Mouse (Mus musculus): ENCODE measurements at regions not wholly inside any gene's neighbourhood (a gene's known extent, or its start where the extent isn't known, plus 50 kb on each side); places are given as distances from the start of the nearest gene placed in this dataset.

DNA sequence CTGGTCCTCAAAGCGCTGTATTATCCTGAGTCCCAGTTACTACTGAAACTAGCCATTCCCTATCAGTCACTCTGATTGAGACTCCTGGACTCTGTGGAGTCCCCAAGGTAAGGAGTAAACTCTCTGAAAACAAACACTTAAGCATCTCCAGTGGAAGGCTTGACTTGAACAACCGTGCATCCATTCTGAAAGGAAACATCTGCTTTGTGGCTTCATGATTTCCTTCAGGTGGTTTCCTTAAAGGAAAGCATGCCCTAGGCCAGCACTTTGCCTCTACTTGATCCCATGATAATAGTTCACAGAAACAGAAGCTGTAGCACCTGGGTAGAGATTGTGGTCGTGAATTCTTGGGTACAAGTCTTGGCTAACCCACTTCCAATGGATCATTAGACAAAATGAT is 235.0 kb upstream of the Adra1b start:
- Histone ChIP-seq H3K4me1 (ENCODE audit: control insufficient read depth, insufficient read depth, low read length) (no peaks in the 10 kb centered on the region), H3K27ac (ENCODE audit: insufficient read depth, low read length) (no peak overlapping the region), H3K27me3 (ENCODE audit: control insufficient read depth, insufficient read depth, low read length) (no peaks in the 10 kb centered on the region), H3K4me3 (replicated peaks; ENCODE audit: insufficient read depth, low read depth, low read length) (no peak overlapping the region)
- no peak for DNase-seq
- 89% methylated on average over 3 of the region's 3 CpGs for WGBS
- TF ChIP-seq CTCF (IDR thresholded peaks at IDR 0.05; ENCODE audit: borderline replicate concordance, insufficient read depth, low read depth, low read length) (no peak), POLR2A (IDR thresholded peaks at IDR 0.05; ENCODE audit: borderline replicate concordance, insufficient read depth, low read length) (no peak)

DNA sequence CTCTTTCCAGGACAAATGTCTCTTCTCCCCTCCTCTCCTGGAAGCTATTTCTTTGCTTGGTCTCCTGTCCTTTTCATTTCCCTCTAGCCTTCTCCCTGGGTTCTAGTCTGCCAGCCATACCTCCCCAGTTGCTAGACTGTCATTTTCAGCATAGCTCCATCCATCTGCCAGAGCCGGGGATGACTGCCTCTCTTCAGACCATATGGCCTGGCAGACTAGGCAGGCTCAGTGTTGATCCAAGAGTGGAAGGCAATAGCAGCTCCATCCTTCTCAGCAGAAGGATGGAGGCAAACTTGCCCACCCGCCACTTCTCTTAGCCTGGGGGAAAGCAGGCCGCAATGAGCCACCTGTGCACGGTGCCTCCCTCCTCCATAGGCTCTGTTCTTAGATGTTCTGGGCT is 242.0 kb upstream of the Adra1b start:
- no peak overlapping the region for H3K4me3 ChIP-seq (replicated peaks; ENCODE audit: insufficient read depth, low read depth, low read length)
- H3K27me3 ChIP-seq (ENCODE audit: control insufficient read depth, insufficient read depth, low read length) = no peaks in the 10 kb centered on the region
- WGBS = 30% methylated on average over 4 of the region's 4 CpGs
- no peak overlapping the region for H3K27ac ChIP-seq (ENCODE audit: insufficient read depth, low read length)
- DNase-seq = no peak
- no peaks in the 10 kb centered on the region for H3K4me1 ChIP-seq (ENCODE audit: control insufficient read depth, insufficient read depth, low read length)
- TF ChIP-seq POLR2A (IDR thresholded peaks at IDR 0.05; ENCODE audit: borderline replicate concordance, insufficient read depth, low read length) (no peak), CTCF (IDR thresholded peaks at IDR 0.05; ENCODE audit: borderline replicate concordance, insufficient read depth, low read depth, low read length) (no peak)

GRCm38 (mm10) chr11:44144477-44144876 is 243.5 kb upstream of the Adra1b start:
- H3K4me1 ChIP-seq (ENCODE audit: control insufficient read depth, insufficient read depth, low read length) = no peaks in the 10 kb centered on the region
- TF ChIP-seq CTCF (IDR thresholded peaks at IDR 0.05; ENCODE audit: borderline replicate concordance, insufficient read depth, low read depth, low read length) = no peak
- TF ChIP-seq POLR2A (IDR thresholded peaks at IDR 0.05; ENCODE audit: borderline replicate concordance, insufficient read depth, low read length) = no peak
- WGBS = 36% methylated on average over 3 of the region's 3 CpGs
- H3K27ac ChIP-seq (ENCODE audit: insufficient read depth, low read length) = no peak overlapping the region
- DNase-seq = no peak
- H3K4me3 ChIP-seq (replicated peaks; ENCODE audit: insufficient read depth, low read depth, low read length) = no peak overlapping the region
- H3K27me3 ChIP-seq (ENCODE audit: control insufficient read depth, insufficient read depth, low read length) = no peaks in the 10 kb centered on the region

GRCm38 (mm10) chr11:44146419-44146818 is 245.4 kb upstream of the Adra1b start:
- H3K27ac ChIP-seq (ENCODE audit: insufficient read depth, low read length) = no peak overlapping the region
- TF ChIP-seq CTCF (IDR thresholded peaks at IDR 0.05; ENCODE audit: borderline replicate concordance, insufficient read depth, low read depth, low read length) (no peak), POLR2A (IDR thresholded peaks at IDR 0.05; ENCODE audit: borderline replicate concordance, insufficient read depth, low read length) (no peak)
- H3K27me3 ChIP-seq (ENCODE audit: control insufficient read depth, insufficient read depth, low read length) = no peaks in the 10 kb centered on the region
- no peak overlapping the region for H3K4me3 ChIP-seq (replicated peaks; ENCODE audit: insufficient read depth, low read depth, low read length)
- DNase-seq = no peak
- H3K4me1 ChIP-seq (ENCODE audit: control insufficient read depth, insufficient read depth, low read length) = no peaks in the 10 kb centered on the region
- 92% methylated on average over 3 of the region's 3 CpGs for WGBS

GRCm38 (mm10) chr11:44153576-44153975 is 246.3 kb upstream of the Il12b start:
- WGBS = 93% methylated on average over 3 of the region's 3 CpGs
- H3K4me3 ChIP-seq (replicated peaks; ENCODE audit: insufficient read depth, low read depth, low read length) = no peak overlapping the region
- no peak overlapping the region for H3K27ac ChIP-seq (ENCODE audit: insufficient read depth, low read length)
- no peaks in the 10 kb centered on the region for H3K27me3 ChIP-seq (ENCODE audit: control insufficient read depth, insufficient read depth, low read length)
- H3K4me1 ChIP-seq (ENCODE audit: control insufficient read depth, insufficient read depth, low read length) = no peaks in the 10 kb centered on the region
- DNase-seq = no peak
- TF ChIP-seq CTCF (IDR thresholded peaks at IDR 0.05; ENCODE audit: borderline replicate concordance, insufficient read depth, low read depth, low read length) (no peak), POLR2A (IDR thresholded peaks at IDR 0.05; ENCODE audit: borderline replicate concordance, insufficient read depth, low read length) (no peak)

DNA sequence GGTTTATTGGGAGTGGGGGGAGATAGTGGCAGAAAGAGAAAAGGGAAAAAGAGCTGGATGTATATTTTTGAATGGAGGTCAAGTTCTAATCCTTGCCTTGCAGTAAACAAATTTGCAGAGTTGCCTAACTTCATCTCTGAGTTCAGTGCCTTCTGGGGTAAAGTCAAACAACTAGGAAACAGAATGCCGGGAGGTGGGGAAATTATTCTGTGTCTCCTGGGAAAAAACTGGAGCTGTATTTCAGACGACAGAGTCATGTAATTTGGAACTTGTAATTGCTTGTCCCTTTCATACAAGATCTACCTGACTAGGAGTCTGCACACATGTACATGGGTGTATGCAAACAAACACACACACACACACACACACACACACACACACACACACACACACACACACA is 244.3 kb upstream of the Il12b start:
- Histone ChIP-seq H3K27ac (ENCODE audit: insufficient read depth, low read length) (no peak overlapping the region), H3K4me3 (replicated peaks; ENCODE audit: insufficient read depth, low read depth, low read length) (no peak overlapping the region), H3K27me3 (ENCODE audit: control insufficient read depth, insufficient read depth, low read length) (no peaks in the 10 kb centered on the region), H3K4me1 (ENCODE audit: control insufficient read depth, insufficient read depth, low read length) (no peaks in the 10 kb centered on the region)
- DNase-seq = no peak
- WGBS = 30% methylated on average over 2 of the region's 2 CpGs
- TF ChIP-seq POLR2A (IDR thresholded peaks at IDR 0.05; ENCODE audit: borderline replicate concordance, insufficient read depth, low read length) (no peak), CTCF (IDR thresholded peaks at IDR 0.05; ENCODE audit: borderline replicate concordance, insufficient read depth, low read depth, low read length) (no peak)

DNA sequence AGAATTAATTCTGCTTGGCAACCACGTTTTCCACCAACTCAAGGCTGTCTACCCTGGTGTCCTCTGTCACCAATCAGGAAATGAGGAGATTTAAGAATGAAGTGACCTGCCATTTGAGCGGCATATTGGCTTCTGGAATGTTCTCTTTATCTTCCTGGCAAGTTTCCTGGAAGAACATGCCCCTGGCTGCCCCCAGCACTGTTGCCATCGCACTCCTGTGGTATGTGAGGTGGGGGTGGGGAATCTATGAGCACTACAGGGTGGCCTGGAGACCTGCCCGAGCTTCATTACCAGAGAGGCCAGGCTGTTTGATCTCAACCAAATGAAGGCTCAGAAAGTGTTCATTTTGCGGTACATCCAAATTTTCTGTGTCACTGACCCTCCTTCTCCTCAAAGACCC is 243.8 kb upstream of the Il12b start:
- H3K4me3 ChIP-seq (replicated peaks; ENCODE audit: insufficient read depth, low read depth, low read length) = no peak overlapping the region
- no peaks in the 10 kb centered on the region for H3K4me1 ChIP-seq (ENCODE audit: control insufficient read depth, insufficient read depth, low read length)
- H3K27me3 ChIP-seq (ENCODE audit: control insufficient read depth, insufficient read depth, low read length) = no peaks in the 10 kb centered on the region
- no peak for DNase-seq
- H3K27ac ChIP-seq (ENCODE audit: insufficient read depth, low read length) = no peak overlapping the region
- TF ChIP-seq POLR2A (IDR thresholded peaks at IDR 0.05; ENCODE audit: borderline replicate concordance, insufficient read depth, low read length) (no peak), CTCF (IDR thresholded peaks at IDR 0.05; ENCODE audit: borderline replicate concordance, insufficient read depth, low read depth, low read length) (no peak)
- 17% methylated on average over 5 of the region's 5 CpGs for WGBS

DNA sequence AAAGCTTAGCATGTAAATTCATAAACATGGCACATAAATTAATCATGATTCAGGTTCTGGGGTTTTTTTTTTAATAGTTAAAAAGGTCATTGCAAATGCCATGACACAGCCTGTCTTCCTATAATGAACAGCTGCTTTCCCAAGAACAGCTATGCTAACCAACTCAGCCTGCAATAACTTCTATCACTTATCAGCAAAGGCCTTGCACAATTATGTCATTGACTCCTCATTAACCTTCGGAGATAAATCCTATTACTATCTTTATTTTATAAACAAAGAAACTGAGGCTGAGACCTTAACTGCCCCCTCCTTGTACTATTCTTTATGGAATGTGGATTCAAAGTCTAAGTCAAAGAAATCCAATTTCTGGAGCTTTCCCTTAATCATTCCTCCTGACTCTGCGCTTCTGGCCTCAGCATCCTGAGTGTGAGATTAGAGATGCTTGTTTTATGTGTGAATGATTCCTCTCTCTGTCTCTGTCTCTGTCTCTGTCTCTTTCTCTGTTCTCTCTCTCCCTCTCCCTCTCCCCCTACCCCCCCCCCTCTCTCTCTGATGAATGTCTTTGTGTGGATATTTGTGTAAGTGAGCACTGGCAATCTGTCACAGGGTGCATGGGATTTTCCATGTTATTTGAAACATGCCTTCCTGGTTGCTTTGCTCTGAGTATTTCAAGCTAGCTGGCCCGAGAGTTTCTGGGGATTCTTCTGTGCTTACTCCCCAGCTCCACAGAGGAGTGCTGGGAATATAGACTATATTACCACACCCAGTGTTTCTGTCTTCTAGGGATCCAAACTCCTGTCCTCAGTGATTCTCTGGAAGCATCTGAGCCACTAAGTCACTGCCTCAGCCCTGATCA is 243.1 kb upstream of the Il12b start:
- no peaks in the 10 kb centered on the region for H3K4me1 ChIP-seq (ENCODE audit: control insufficient read depth, insufficient read depth, low read length)
- TF ChIP-seq CTCF (IDR thresholded peaks at IDR 0.05; ENCODE audit: borderline replicate concordance, insufficient read depth, low read depth, low read length) (no peak), POLR2A (IDR thresholded peaks at IDR 0.05; ENCODE audit: borderline replicate concordance, insufficient read depth, low read length) (no peak)
- 84% methylated on average over 3 of the region's 3 CpGs for WGBS
- H3K4me3 ChIP-seq (replicated peaks; ENCODE audit: insufficient read depth, low read depth, low read length) = no peak overlapping the region
- no peak overlapping the region for H3K27ac ChIP-seq (ENCODE audit: insufficient read depth, low read length)
- no peak for DNase-seq
- H3K27me3 ChIP-seq (ENCODE audit: control insufficient read depth, insufficient read depth, low read length) = no peaks in the 10 kb centered on the region
